Mouse (Mus musculus): ENCODE measurements around the gene Gon7.

The Gon7 gene

DNA sequence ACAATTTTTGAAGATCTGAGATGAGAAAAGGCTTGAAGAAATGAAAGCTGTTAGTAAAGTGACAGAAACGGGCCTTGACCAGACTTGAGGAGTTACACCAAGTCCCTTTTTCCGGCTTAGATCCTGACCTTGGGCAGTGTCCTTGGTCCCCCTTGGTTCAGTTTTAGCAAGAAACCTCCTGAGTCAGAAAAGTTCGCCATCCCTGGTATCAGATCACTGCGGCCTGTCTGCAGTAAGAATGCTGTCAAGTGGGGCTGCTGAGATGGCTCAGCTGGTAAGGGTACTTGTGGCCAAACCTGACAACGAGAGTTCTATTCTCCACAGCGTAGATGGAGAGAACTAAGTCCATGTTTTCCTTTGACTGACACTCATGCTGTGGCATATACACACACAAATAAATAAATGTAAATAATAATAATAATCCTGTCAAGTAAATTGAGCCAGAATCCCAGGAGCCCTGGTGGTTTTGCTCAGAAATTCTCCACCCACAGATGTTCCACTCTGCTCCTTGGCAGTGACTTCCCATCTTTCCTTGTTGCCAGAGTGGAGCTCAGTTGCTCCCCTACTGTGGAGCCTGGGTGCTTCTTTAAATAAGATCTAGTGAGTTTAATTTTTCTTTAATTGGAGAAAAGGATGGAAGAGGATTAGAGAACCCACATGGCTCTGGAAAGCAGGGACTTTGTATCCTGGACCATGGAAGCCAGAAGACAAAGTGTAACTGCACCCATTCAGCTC, 51.5 kb downstream of the Gon7 start:
- DNase-seq (ENCODE audit: low spot score): no peak

GRCm38 (mm10) chr12:102705216-102705871, 52.3 kb downstream of the Gon7 start:
- DNase-seq (ENCODE audit: low spot score): peak; percentile 83

DNA sequence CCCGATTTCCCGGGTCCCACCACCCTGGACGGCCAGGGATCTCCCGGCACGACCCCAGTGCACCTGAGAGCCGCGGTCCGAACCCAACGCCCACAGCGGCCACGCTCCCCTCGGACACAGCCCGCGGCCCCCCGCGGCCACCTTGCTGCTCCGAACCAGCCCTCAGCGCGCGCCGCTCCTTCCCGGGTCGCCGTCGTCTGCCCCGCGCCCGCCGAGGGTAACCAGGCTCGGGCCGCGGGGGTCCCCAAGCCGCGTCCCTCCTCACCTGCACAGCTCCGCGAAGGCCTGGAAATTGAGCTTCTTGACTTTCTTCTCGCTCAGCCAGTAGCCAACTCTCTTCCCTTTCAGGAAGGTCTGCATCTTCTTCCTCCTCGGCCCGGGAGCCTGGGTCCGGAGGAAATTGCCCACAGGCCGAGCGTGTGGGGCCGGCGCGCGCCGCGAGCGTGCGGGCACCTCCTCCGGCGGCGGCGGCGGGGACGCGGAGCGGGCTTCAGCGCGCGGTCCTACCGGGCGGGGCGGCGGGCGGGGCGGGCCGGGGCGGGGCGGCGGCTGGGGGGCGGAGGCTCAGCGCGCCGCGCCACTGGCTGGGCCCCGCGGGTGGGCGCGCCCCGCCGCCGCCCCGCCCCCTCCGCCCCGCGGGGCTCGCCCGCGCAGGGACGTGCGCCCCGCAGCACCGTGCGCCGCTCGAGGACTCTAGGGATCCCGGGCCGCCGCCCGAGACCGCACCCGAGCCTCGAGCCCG, 53.0 kb downstream of the Gon7 start, which contains the start of gene Itpk1:
Itpk1 (minus strand) TSS at position 474 of the 742 bp plus-strand sequence.
- DNase-seq (ENCODE audit: low spot score): peak; percentile 50

GRCm38 (mm10) chr12:102703921-102704408, 53.6 kb downstream of the Gon7 start:
- no peak for DNase-seq (ENCODE audit: low spot score)

- no peak for DNase-seq (ENCODE audit: low spot score)
Measured at GRCm38 (mm10) chr12:102703441-102703840, 54.2 kb downstream of the Gon7 start.

Data from lung, postnatal 25 days (tissue).